Mouse (Mus musculus) 3134 (cell line): ENCODE measurements around the gene Ppp1r15b.

ENCODE experiments used
- DNase-seq: peaks from one replicate; pipeline ENCODE4 v3.0.0-alpha.2; 2011; ENCODE audit warnings: low spot score; ENCODE audit not compliant: insufficient read length; ENCODE audit errors: extremely low read depth

The Ppp1r15b gene

DNA sequence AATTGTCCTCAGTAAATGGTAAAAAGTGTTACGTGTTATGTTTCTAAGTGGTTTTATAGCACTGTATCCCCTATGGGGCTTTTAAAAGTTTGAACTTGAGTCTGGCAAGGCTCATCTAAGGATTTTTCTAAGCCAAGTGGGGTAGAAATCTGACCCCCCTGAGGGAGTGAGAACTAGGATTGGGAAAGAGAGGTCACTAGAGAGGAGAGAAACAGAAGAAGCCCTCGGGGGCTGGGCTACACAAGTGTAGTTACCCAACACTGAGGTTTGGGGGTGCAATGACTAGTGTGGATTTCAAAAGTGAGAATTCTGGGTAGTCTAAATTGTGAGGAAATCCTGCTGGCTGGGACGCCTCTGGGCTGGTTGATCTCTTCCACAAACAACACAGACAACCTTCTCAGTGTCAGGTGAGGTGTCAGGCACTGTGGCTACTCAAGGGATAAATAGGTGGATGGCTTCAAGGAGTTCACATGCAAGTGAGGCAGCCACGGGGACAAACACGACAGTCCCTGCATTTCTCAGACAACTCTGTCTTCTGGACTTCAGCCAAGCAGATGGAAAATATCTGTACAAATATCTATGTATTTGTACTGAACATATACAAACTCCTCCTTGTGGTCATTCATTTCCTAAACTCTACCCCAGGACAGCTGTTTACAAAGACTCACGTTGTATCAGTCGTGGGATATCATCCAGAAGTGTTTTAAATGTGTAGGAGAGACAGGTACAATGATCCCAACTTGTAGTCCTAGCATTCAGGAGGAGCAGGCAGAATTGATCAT, 10.8 kb upstream of the Ppp1r15b start:
- DNase-seq = no peak

DNA sequence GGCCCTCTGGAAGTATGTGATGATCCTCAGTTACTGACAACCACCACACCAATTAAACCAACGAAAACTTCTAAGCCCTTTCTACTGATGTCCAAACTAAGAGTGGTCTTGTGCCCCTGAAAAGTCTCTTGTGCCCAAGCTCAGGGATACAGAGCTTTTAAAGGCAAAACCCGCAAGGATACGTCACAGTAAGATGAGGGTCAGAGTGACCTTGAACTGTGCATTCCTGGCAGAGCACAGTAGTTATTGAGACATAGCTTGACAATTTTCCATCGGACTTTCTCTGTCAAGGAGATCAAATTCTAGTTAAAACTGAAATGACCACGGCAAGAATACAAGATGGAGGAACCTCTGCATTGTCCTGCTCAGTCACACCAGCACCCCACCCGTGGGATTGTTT, 9.7 kb upstream of the Ppp1r15b start:
- no peak for DNase-seq

DNA sequence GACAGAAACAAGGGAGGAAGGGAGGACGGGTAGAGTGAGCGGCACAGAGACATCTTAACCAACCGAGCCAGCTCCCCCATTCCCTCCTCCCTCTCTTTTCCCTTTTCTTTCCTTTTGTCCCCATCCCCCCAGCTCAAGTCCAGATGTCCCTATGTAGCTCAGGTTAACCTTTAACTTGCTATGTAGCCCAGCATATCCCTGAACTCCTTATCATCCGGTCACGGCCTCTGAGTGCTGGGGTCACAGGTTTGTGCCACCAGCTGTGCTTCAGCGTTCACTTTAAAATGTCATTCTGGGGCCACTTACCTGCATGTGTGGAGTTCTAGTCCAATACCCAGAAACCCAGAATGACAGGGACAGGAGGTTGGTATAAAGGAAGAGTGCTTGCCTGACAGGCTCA, 6.8 kb upstream of the Ppp1r15b start:
- no peak for DNase-seq

DNA sequence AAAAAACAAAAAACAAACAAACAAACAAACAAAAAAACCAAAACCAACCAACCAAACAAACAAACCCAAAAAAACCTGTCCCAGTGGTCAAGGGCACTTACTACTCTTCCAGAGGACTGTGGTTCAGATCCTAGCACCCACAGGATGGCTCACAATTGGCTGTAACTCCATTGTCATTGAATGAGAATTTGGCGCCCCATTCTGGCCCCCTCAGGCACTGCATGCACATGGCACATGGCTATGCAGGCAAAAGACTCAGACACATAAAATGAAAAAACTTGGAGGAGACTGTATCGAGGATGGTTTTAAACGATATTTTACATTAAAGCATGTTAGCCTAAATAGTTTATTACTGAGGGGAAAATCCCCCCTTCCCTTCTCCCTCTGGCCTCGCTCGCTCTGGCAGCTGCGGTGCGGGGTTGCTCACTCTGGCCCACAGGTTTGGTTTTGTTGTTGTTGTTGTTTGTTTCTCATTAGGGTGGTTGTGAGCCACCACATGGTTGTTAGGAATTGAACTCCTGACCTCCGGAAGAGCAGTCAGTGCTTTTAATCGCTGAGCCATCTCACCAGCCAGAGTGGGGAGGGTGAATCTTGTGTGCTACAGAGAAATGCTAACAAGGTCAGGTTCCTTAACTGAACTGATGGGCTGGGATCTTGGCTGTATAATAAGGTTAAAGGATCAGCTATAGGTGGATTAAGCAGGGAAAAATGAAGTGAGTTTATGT, 5.1 kb upstream of the Ppp1r15b start:
- no peak for DNase-seq

DNA sequence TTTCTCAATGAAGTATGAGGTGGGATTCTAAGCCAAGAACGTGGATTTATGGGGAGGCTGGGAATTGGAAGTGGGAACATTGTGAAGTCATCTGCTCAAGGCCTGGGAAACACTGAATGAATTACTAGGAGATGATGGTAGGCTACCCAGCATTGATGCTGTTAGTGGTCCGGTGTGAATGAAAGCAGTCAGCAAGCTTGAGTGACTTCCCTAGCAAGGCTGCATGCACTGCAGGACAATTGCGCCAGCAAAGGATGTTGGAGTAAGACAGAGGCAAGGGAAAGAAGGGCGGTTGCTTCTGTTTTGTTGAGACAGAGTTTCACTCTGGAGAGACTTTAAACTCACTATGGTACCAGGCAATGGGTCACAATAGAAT, 4.6 kb upstream of the Ppp1r15b start:
- DNase-seq = no peak

DNA sequence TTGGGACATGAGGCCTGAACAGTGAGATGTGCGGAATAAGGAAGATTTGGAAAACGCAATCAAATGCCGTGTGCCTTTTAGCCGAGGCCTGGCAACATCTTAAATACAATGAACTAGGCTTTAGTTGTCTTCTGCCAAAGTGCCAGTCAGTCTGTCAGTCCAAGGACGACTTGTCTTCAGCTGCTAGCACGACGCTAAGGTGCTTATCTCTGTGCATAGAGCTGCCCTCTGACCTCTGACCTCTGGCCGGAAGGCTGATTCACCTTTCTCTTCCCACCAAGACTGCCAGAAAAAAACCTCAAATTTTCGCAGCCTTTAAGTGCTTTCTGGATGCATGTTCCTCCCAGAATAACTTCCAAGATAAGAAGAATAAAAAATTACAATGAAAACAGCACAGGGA, 3.6 kb upstream of the Ppp1r15b start:
- DNase-seq = no peak

DNA sequence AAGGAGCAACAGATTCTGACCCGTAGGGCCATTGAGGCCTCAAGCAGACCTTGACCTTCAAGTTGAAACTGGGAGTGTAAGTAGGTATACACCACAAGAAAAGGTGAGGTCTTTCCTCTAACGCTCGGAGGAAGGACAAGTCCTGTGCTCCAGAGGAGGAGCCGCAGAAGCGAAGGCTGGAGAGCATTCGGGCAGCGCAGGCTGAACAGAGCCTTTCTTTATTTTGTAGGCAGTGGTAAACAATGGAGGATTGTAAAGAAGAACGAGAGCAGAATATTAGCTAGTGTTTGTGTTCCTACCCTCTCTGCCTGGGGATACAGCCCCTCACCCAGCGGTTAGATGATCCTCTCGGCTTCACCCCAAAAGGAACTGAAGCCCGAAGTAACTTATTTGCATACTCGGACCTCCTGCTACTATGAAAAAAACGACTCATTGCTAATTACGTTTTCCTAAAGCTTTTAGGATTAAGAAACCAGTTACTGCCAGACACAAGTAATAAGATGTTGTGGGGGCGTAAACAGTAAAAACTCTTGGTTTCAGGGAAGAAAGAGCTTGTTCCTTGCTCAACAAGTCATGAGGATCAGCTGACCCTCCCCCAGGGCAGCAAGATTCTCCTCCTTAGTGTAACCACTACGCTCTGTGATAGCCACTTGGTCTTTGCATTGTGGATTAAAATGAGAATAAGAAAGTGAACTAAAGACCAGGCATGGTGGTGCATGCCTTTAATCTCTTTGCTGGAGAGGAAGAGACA, 1.3 kb upstream of the Ppp1r15b start:
- DNase-seq = no peak

DNA sequence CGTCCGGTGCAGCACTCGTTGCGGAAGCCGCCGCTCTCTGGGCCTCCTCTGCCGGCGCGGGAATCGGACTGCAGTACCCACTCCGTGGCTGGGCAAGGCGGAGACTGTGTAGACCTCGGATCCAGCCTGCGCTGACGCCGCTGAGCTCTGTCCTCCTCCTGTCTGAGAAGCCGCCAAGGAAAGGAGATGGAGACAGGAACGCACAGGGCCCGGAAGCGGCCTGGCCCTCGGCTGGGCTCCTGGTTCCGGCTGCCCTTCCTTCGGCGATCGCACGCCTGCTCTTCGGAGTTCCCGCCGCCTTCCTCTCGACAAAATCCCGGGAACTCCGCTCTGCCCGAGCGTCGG, 590 bp downstream of the Ppp1r15b start:
- no peak for DNase-seq

DNA sequence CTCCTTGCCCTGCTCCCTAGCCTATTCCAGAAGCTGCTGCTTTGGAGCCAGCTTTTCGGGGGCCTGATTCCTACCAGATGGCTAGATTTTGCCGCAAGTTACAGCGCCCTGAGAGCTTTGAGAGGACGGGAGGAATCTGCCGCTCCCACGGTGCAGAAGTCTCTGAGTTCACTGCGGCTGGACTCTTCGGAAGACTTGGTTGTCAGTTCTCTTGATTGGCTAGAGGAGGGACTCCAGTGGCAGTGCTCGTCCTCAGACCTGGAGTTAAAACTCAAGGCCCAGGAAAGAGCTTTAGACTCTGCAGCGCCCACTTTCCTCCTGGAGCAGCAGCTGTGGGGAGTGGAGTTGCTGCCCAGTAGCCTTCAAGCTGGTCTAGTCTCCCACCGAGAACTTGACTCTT, 993 bp downstream of the Ppp1r15b start:
- DNase-seq = no peak

DNA sequence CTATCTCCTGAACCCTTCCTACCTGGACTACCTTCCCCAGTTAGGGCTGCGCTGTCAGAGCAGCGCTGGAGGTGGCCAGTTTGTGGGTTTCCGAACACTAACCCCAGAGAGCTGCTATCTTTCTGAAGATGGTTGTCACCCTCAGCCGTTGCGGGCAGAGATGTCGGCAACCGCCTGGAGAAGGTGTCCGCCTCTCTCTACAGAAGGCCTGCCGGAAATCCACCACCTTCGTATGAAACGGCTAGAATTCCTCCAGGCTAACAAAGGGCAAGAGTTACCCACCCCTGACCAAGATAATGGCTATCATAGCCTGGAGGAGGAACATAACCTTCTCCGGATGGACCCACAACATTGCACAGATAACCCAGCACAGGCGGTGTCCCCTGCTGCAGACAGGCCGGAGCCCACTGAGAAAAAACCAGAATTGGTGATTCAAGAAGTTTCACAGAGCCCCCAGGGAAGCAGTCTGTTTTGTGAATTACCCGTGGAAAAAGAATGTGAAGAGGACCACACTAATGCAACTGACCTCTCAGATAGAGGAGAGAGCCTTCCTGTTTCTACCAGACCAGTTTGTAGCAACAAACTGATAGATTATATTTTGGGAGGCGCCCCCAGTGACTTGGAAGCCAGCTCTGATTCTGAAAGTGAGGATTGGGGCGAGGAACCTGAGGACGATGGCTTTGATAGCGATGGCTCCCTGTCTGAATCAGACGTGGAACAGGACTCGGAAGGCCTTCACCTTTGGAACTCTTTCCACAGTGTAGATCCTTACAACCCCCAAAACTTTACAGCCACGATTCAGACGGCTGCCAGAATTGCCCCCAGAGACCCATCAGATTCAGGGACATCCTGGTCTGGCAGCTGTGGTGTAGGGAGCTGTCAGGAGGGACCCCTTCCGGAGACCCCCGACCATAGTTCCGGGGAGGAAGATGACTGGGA, 1.7 kb downstream of the Ppp1r15b start:
- no peak for DNase-seq

DNA sequence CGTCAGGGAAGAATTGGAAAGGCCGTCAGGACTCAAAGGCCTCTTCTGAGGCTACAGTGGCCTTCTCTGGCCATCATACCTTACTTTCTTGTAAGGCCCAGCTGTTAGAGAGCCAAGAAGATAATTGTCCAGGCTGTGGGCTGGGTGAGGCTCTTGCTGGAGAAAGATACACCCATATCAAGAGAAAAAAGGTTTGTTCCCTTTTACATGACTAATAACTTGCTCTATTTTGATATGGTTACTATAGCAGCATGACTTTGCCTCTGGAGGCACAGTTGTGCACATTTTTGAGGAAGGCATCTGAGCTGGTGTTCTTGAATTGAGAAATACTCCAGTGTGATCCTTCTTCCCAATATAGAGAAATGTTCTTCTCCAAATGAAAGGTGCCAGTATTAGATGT, 2.5 kb downstream of the Ppp1r15b start:
- no peak for DNase-seq

DNA sequence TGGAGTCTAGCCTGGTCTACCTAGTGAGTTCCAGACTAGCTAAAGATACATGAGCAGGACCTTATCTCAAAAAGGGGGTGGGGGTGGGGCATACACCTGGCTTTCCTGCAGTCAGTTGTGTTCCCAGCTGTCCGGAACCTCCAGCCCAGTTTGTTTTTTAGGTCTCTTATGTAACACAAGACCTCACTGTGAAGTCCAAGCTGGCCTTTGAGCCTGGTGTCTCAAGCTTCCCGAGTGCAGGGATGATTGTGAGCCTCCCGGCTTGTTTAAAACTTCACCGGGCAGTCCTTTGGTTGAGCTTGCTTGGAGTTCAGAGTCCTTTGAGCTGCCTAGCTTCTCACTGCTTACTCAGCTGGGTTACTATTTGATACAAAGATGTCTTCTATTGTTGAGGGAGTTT, 3.1 kb downstream of the Ppp1r15b start:
- no peak for DNase-seq

DNA sequence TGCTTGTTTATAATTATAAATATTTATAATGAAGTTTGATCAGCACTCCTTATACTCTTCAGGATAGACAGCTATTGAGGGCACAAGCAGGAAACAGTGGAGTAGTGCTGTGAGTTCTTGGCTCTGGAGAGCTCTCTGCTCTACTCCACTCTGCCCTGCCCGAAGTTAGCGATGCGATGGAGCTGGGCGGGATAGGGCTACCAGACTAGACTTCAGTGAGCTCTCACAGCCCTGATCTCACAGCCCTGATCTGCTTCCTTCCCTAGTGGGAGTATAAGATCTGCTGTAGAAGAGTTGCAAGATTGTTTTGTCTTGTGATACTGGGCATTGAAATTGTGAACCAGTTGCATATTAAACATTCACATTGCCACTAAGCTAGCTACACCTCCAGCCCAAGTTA, 3.9 kb downstream of the Ppp1r15b start:
- DNase-seq = no peak

DNA sequence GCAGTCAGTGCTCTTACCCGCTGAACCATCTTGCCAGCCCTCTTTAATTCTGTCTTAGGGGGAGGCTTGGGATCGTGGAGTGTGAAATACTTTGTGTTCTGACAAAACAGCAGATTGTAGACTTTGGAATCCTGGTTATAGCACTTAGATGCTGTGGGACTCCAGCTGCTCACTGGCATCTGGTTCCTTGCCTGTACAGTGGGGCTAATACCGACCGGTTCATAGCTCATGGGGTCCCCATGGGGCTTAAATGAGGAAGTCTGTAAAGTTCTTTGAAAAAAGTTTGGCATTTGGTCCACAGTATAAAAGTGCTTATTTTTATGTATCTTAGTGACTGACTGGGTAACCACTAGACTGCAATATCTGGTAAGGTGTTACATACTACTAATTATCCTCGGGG, 4.9 kb downstream of the Ppp1r15b start:
- DNase-seq = no peak

DNA sequence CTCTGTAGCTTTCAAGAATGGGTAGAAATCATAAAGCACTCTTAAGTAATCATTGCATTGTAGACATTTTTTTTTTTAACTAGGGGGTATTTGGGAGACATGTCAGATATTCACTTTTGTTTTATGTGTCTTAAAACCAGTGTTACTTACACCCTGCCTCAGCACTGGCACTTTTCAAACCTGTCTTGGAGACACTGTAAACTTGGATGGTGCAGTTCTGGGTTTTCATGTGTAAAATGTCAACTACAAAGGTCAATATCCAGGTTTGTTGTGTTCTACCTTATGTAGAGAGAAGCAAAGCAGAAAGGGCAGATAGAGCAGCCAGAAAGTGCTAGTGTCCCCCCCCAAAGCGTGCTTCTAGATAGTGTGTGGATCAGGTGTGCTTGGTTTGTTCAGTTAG, 7.5 kb downstream of the Ppp1r15b start:
- DNase-seq = no peak

DNA sequence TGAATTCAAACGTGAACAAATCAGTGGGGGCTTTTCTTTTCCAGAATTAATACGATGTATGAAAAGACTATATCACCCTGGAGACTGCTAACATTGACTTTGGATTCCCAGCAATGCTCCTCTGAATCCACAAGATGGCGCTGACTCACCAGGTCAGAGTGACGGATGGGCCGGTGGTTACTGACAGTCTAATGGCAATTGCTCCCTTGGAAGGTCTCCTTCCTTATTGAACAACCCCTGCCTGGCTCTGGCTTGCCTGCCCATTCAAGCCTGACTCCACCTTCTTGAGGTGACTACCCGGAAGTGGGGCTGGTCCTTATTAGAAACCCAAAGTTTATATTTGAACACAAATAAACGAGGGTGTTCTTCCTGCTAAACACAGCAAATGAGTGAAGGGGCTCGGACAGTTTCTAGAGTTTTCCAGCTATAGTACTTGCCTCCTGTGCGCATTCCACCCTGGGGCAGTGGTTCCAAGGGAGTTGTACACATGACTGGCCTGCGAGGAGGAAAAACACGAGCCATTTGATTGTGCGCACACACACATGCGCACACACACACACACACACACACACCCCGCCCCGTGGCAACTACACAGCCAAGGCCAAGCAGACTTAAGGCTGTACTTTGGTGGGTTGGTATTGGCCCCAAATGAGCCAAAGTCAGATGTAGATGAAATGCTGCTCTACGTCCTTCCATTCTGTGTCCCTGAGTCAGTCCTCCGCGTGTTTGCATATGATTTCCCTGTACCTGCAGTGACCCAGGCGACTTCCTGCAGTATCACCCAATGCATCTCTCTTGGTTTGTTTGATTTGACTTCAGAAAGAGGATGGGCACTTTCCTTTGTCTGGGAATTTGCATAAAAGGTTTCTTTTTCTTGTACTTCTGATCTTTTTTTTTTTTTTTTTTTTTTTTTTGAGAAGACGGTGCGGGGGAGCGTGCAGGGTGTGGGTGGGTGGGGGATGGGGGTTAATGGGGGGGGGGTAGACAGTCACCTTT, 15.4 kb downstream of the Ppp1r15b start:
- no peak for DNase-seq

DNA sequence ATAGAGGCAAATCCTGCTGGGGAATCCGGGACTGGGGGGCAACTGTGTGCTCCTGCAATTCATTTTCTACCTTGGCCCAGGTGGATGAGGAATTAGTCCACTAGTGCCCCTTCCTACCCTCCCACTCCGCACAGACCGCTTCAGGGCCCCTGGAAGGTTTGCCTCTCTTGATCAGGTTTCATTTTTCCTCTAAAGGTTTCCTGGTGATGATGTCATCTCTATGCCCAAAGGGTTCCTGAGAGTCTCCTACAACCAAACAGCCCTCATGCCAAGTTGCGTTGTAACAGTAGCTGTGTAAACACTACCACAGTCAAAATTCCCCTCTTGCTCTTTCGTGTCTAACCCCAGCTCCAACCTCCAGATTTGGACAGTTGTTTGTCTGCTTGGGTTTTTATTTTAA, 16.4 kb downstream of the Ppp1r15b start:
- DNase-seq = no peak

DNA sequence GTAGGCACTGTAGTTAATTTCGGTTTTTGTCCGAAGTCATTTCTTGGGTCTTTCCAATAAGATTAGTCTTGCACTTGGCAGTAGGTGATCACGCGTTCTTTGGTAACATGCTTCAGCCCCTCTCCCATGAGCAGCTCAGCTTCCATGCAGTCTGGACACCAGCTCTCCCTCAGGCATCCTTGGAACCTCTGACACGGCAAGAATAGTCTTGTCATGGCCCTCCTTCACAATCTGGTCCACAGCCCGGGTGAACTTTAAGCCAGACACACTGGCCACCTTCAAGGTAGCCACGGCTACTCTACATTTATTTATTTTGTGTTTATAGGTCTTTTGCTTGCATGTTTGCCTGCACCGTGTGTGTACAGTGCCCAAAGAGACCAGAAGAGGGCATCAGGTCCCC, 17.2 kb downstream of the Ppp1r15b start:
- DNase-seq = no peak

DNA sequence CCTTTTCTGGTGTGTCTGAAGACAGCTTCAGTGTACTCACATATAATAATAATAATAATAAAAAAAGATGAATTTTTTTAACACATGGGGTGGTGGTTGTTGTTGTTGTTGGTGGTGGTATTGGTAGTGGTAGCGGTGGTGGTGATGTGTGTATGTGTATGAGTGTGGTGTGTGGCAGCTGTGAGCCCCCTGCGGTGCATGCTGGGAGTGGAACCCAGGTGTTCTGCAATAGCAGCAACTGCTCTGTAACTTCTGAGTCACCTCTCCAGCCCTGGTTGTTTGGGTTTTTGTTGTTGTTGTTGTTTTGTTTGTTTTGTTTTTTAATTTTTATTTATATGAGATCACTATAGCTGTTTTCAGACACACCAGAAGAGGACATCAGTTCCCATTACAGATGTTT, 19.6 kb downstream of the Ppp1r15b start:
- no peak for DNase-seq

DNA sequence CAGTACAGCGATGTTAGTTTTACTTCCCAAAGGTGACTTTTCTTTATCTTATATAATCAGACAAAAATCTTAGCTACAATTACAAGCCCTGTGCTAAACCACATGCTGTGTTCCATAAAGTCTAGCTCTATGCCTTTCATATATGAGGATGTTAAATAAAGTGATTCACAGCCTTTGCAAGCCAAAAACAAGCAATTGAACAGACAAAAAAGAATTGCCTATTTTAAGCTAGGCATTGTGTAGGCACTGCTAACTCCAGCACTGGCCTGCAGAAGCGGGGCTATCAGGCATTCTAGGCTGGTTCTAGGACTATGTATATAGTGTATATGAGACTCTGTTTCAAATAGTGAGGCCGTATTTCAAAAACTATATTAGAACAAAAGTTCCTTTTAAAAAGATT, 21.3 kb downstream of the Ppp1r15b start:
- DNase-seq = no peak
